Mouse (Mus musculus) 3T3-L1 (cell line): ENCODE data around the gene Krtcap3.

Experiments used
- DNase-seq: peaks from one replicate; pipeline ENCODE4 v3.0.0-alpha.2; 2015; ENCODE audit warnings: low read depth, low spot score

Krtcap3 gene

GRCm38 (mm10) chr5:31252795-31253545 is 1.5 kb downstream of the Krtcap3 start:
- no peak for DNase-seq

GRCm38 (mm10) chr5:31253806-31254205 is 2.3 kb downstream of the Krtcap3 start:
- no peak for DNase-seq

GRCm38 (mm10) chr5:31254452-31254851 is 3.0 kb downstream of the Krtcap3 start:
- peak; percentile 10 for DNase-seq

GRCm38 (mm10) chr5:31254901-31255300 is 3.4 kb downstream of the Krtcap3 start:
- DNase-seq: no peak

- DNase-seq: no peak
Measured at GRCm38 (mm10) chr5:31255381-31255780, 3.9 kb downstream of the Krtcap3 start.

GRCm38 (mm10) chr5:31255971-31256370 is 4.5 kb downstream of the Krtcap3 start:
- DNase-seq: no peak

GRCm38 (mm10) chr5:31257616-31258015 is 6.1 kb downstream of the Krtcap3 start:
- DNase-seq: no peak

- no peak for DNase-seq
Measured at GRCm38 (mm10) chr5:31266101-31266500, 14.6 kb downstream of the Krtcap3 start.

GRCm38 (mm10) chr5:31267686-31268085 is 16.2 kb downstream of the Krtcap3 start:
- no peak for DNase-seq

- DNase-seq: no peak
Measured at GRCm38 (mm10) chr5:31273018-31273417, 21.5 kb downstream of the Krtcap3 start.

GRCm38 (mm10) chr5:31279245-31279988 is 27.9 kb downstream of the Krtcap3 start:
- DNase-seq: no peak

- DNase-seq: no peak
Measured at GRCm38 (mm10) chr5:31288225-31288624, 36.7 kb downstream of the Krtcap3 start.

- DNase-seq: peak; percentile 29
Measured at GRCm38 (mm10) chr5:31288655-31289054, 37.2 kb downstream of the Krtcap3 start.

GRCm38 (mm10) chr5:31289626-31290230 is 38.2 kb downstream of the Krtcap3 start:
- DNase-seq: peak; percentile 22

GRCm38 (mm10) chr5:31290521-31291360 is 39.2 kb downstream of the Krtcap3 start, which contains the start of gene Ift172:
Gene Ift172 (minus strand): TSS chr5:31291116.
- peak; percentile 99 for DNase-seq

GRCm38 (mm10) chr5:31291361-31291688 is 39.8 kb downstream of the Krtcap3 start:
- DNase-seq: no peak

- DNase-seq: no peak
Measured at GRCm38 (mm10) chr5:31294964-31295605, 43.6 kb downstream of the Krtcap3 start.

- DNase-seq: no peak
Measured at GRCm38 (mm10) chr5:31295606-31296141, 44.2 kb downstream of the Krtcap3 start, which contains the start of gene Fndc4. Gene Fndc4 (minus strand): TSS chr5:31296080.

GRCm38 (mm10) chr5:31297047-31297757 is 45.7 kb downstream of the Krtcap3 start, which contains the start of gene Gckr:
Gene Gckr (plus strand): TSS chr5:31297443.
- no peak for DNase-seq

GRCm38 (mm10) chr5:31297981-31298380 is 46.5 kb downstream of the Krtcap3 start:
- no peak for DNase-seq
